Mouse (Mus musculus) thymus, adult 2 months (tissue): Measurements from ENCODE around the gene Acad12.

Experiments
- CTCF ChIP-seq: fragments of 200-500 bp; IDR thresholded peaks from 2 replicates; pipeline ENCODE4 v1.5.1; 2012; ENCODE audit warnings: mild to moderate bottlenecking, control low read depth, low read length, moderate library complexity, borderline replicate concordance; ENCODE audit not compliant: control insufficient read depth, poor library complexity, insufficient read depth; ENCODE audit errors: extremely low read depth
- POLR2A ChIP-seq: fragments of 200-500 bp; IDR thresholded peaks from 2 replicates; pipeline ENCODE4 v1.6.1; 2012; ENCODE audit warnings: mild to moderate bottlenecking, low read length, control low read depth, moderate library complexity; ENCODE audit not compliant: control insufficient read depth, poor library complexity, insufficient read depth; ENCODE audit errors: extremely low read depth

GRCm38 (mm10) chr5:121632804-121633203, 14.1 kb upstream of the Acad12 start:
- TF ChIP-seq CTCF (no peak), POLR2A (no peak)
